Mouse (Mus musculus): Measurements from ENCODE around the gene Znrf2.

DNA sequence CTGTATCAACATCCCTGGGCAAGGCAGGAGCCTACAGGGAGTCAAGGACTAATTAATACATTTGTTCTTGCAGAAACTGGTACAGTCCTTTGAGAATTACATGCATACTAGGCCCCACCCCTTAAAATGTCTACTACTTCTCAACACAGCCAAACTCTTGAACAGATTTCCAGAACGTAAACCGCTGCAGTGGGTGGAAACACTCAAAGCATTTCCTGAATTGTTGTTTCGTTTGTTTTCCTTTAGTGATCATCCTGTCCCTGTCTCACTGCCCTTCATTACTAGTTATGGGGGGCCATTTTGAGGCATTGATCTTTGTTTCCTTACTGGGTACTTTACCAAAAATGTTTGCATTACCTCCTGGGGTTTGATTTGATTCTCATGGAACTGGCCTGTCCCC is 31.8 kb downstream of the Znrf2 start:
- TF ChIP-seq GATA1 (IDR thresholded peaks at IDR 0.05; ENCODE audit: borderline replicate concordance, low read length) = no peak
- TF ChIP-seq FLI1 (IDR thresholded peaks at IDR 0.05; ENCODE audit: low read length) = no peak
